Mouse (Mus musculus) MEL (cell line): ENCODE measurements around the gene C2cd2. TPM values are rescaled to one million over a fixed set of nuclear protein-coding genes. Genes with fewer than 3 reads are reported as not detected.

ENCODE experiments used
- DNase-seq: peaks from one replicate; pipeline ENCODE4 v3.0.0; 2011; ENCODE audit warnings: low read depth, low spot score
- H3K27ac ChIP-seq: 2 replicates; pipeline ENCODE4 v1.5.1; 2012; ENCODE audit warnings: low read depth, mild to moderate bottlenecking, control low read depth, low read length, moderate library complexity; ENCODE audit not compliant: control insufficient read depth
- H3K27me3 ChIP-seq, 2 experiments: fragments of 150-350 bp in 1 of 2; sonication (generic) in 1 of 2; 2 replicates each; pipeline ENCODE4 v1.6.1; 2012; ENCODE audit warnings: low read length in 2 of 2, mild to moderate bottlenecking in 2 of 2, improper control_type of control experiment in 1 of 2, moderate library complexity in 1 of 2; ENCODE audit not compliant: insufficient read depth in 2 of 2, control insufficient read depth in 1 of 2
- H3K36me3 ChIP-seq, 2 experiments: 2 replicates each; pipeline ENCODE4 v1.6.1; 2012 to 2014; ENCODE audit warnings: low read length in 2 of 2, improper control_type of control experiment in 1 of 2, inconsistent platforms in 1 of 2, mild to moderate bottlenecking in 1 of 2; ENCODE audit not compliant: insufficient read depth in 2 of 2, control insufficient read depth in 1 of 2
- H3K4me1 ChIP-seq, 2 experiments: fragments of 150-350 bp in 1 of 2; sonication (generic) in 1 of 2; 2 replicates each; pipeline ENCODE4 v1.6.1; 2012; ENCODE audit warnings: low read length in 2 of 2, improper control_type of control experiment in 1 of 2, mild to moderate bottlenecking in 1 of 2; ENCODE audit not compliant: insufficient read depth in 2 of 2, control insufficient read depth in 1 of 2
- H3K4me3 ChIP-seq, 2 experiments: fragments of 150-350 bp in 1 of 2; sonication (generic) in 1 of 2; 2 replicates each; pipeline ENCODE4 v1.5.1; 2012; ENCODE audit warnings: low read depth in 2 of 2, low read length in 2 of 2, mild to moderate bottlenecking in 2 of 2, moderate library complexity in 2 of 2, control low read depth in 1 of 2, improper control_type of control experiment in 1 of 2; ENCODE audit not compliant: control insufficient read depth in 1 of 2, insufficient read depth in 1 of 2
- H3K79me2 ChIP-seq: 2 replicates; pipeline ENCODE4 v1.6.1; 2012; ENCODE audit warnings: mild to moderate bottlenecking, low read length, moderate library complexity; ENCODE audit not compliant: control insufficient read depth, poor library complexity, insufficient read depth
- H3K9ac ChIP-seq: 2 replicates; pipeline ENCODE4 v1.6.1; 2012; ENCODE audit warnings: low read depth, mild to moderate bottlenecking, control low read depth, low read length, moderate library complexity; ENCODE audit not compliant: control insufficient read depth, poor library complexity, severe bottlenecking
- H3K9me3 ChIP-seq: fragments of 150-350 bp; sonication (generic); replicated peaks from 2 replicates; pipeline ENCODE4 v1.6.1; 2012; ENCODE audit warnings: mild to moderate bottlenecking, low read length, improper control_type of control experiment, moderate library complexity; ENCODE audit not compliant: insufficient read depth
- CTCF ChIP-seq, 3 experiments: IDR thresholded peaks in 2 of 3; conservative IDR thresholded peaks in 1 of 3; 2 replicates each; pipeline ENCODE4 v1.5.1; 2011 to 2012; ENCODE audit warnings: low read length in 3 of 3, low read depth in 2 of 3, mild to moderate bottlenecking in 2 of 3, improper control_type of control experiment in 1 of 3, inconsistent platforms in 1 of 3, mixed read lengths in 1 of 3, moderate library complexity in 1 of 3; ENCODE audit not compliant: control insufficient read depth in 1 of 3, insufficient read depth in 1 of 3, poor library complexity in 1 of 3, severe bottlenecking in 1 of 3
- E2F4 ChIP-seq: IDR thresholded peaks from 2 replicates; pipeline ENCODE4 v1.6.1; 2011; ENCODE audit warnings: low read depth, low read length, improper control_type of control experiment, borderline replicate concordance
- EP300 ChIP-seq, 2 experiments: IDR thresholded peaks; 2 replicates each; pipeline ENCODE4 v1.6.1; 2011; ENCODE audit warnings: improper control_type of control experiment in 2 of 2, low read length in 2 of 2, low read depth in 1 of 2, mild to moderate bottlenecking in 1 of 2
- ETS1 ChIP-seq: IDR thresholded peaks from 2 replicates; pipeline ENCODE4 v1.6.1; 2012; ENCODE audit warnings: low read depth, mild to moderate bottlenecking, inconsistent platforms, low read length, improper control_type of control experiment, moderate library complexity
- GABPA ChIP-seq: IDR thresholded peaks from 2 replicates; pipeline ENCODE4 v1.6.1; 2012; ENCODE audit warnings: low read depth, mild to moderate bottlenecking, inconsistent platforms, low read length, improper control_type of control experiment, moderate library complexity
- GATA1 ChIP-seq: IDR thresholded peaks from 2 replicates; pipeline ENCODE4 v1.6.1; 2011; ENCODE audit warnings: low read depth, low read length, improper control_type of control experiment
- MXI1 ChIP-seq: IDR thresholded peaks from 2 replicates; pipeline ENCODE4 v1.6.1; 2011; ENCODE audit warnings: mild to moderate bottlenecking, low read depth, low read length, improper control_type of control experiment
- MYB ChIP-seq: IDR thresholded peaks from 2 replicates; pipeline ENCODE4 v1.6.1; 2011; ENCODE audit warnings: mild to moderate bottlenecking, low read depth, low read length, improper control_type of control experiment
- NRF1 ChIP-seq: IDR thresholded peaks from 2 replicates; pipeline ENCODE4 v1.6.1; 2014; ENCODE audit warnings: low read depth, mild to moderate bottlenecking, inconsistent platforms, low read length, improper control_type of control experiment, moderate library complexity; ENCODE audit not compliant: poor library complexity, insufficient read depth, severe bottlenecking
- POLR2AphosphoS2 ChIP-seq: IDR thresholded peaks from 2 replicates; pipeline ENCODE4 v1.6.1; 2011; ENCODE audit warnings: low read length, improper control_type of control experiment
- RAD21 ChIP-seq: IDR thresholded peaks from 2 replicates; pipeline ENCODE4 v1.6.1; 2011; ENCODE audit warnings: mild to moderate bottlenecking, low read depth, low read length, improper control_type of control experiment
- RCOR1 ChIP-seq: IDR thresholded peaks from 2 replicates; pipeline ENCODE4 v1.6.1; 2012; ENCODE audit warnings: low read depth, mild to moderate bottlenecking, inconsistent platforms, low read length, improper control_type of control experiment
- SMC3 ChIP-seq: IDR thresholded peaks from 2 replicates; pipeline ENCODE4 v1.6.1; 2011; ENCODE audit warnings: low read depth, low read length, improper control_type of control experiment
- TAL1 ChIP-seq: IDR thresholded peaks from 2 replicates; pipeline ENCODE4 v1.6.1; 2012; ENCODE audit warnings: mild to moderate bottlenecking, inconsistent platforms, low read length, moderate library complexity, mixed read lengths
- TBP ChIP-seq: IDR thresholded peaks from 2 replicates; pipeline ENCODE4 v1.8.0; 2011; ENCODE audit warnings: low read depth, low read length, improper control_type of control experiment
- TCF12 ChIP-seq: IDR thresholded peaks from 2 replicates; pipeline ENCODE4 v1.6.1; 2014; ENCODE audit warnings: low read depth, mild to moderate bottlenecking, inconsistent platforms, low read length, improper control_type of control experiment, moderate library complexity
- ZC3H11A ChIP-seq: IDR thresholded peaks from 2 replicates; pipeline ENCODE4 v1.6.1; 2012; ENCODE audit warnings: low read depth, mild to moderate bottlenecking, inconsistent platforms, low read length, improper control_type of control experiment
- ZKSCAN1 ChIP-seq: IDR thresholded peaks from 2 replicates; pipeline ENCODE4 v1.6.1; 2012; ENCODE audit warnings: low read depth, mild to moderate bottlenecking, inconsistent platforms, low read length, improper control_type of control experiment, moderate library complexity
- polyA plus RNA-seq, 2 experiments: library from polyadenylated mRNA; stranded (reverse) in 1 of 2; unstranded in 1 of 2; fragments of >175 nt in 1 of 2; fragments of >200 nt in 1 of 2; gene quantifications; 2 replicates each; pipeline versions ENCODE4 v1.2.1 to v1.2.4; 2012; ENCODE audit warnings: low replicate concordance in 2 of 2, low read depth in 1 of 2; ENCODE audit not compliant: insufficient read length in 2 of 2, insufficient read depth in 1 of 2, missing spikeins in 1 of 2
- total RNA-seq: library from RNA; depleted of rRNA; stranded (reverse); fragments of 300-350 nt; gene quantifications from 2 replicates; pipeline ENCODE4 v1.2.3, GENCODE M21; 2012

The C2cd2 gene
- total and polyA plus RNA-seq, 3 experiments = 8.9 to 20.7 TPM; not detected in 1

GRCm38 (mm10) chr16:97957626-97958025 lies 4.8 kb downstream of the C2cd2 start:
- Histone ChIP-seq H3K27ac (peak overlapping the region; percentile 59), H3K4me1 (peaks cover 20 to 26% of the 10 kb centered on the region in 2 experiments)

GRCm38 (mm10) chr16:97956011-97956410 lies 6.4 kb downstream of the C2cd2 start:
- H3K27me3 ChIP-seq = no peaks in the 10 kb centered on the region
- H3K9me3 ChIP-seq = no peaks in the 10 kb centered on the region
- no peak for DNase-seq
- no peak overlapping the region for H3K4me3 ChIP-seq
- TF ChIP-seq E2F4 (no peak), ZKSCAN1 (no peak), GATA1 (no peak)
- peaks cover 0 to 37% of the 10 kb centered on the region in 2 experiments; a peak in 3 of 4 replicates for H3K36me3 ChIP-seq
- H3K27ac ChIP-seq = no peak overlapping the region
- H3K4me1 ChIP-seq = peaks cover 17 to 26% of the 10 kb centered on the region in 2 experiments
- H3K79me2 ChIP-seq = 0 out of 2 replicates have a peak, but pooled peaks cover 2% of the 10 kb centered on the region
- H3K9ac ChIP-seq = no peak overlapping the region

More at GRCm38 (mm10) chr16:97957626-97958025, 4.8 kb downstream of the C2cd2 start:
- Histone ChIP-seq H3K27me3 (no peaks in the 10 kb centered on the region), H3K79me2 (peaks cover 9% of the 10 kb centered on the region), H3K4me3 (no peak overlapping the region)
- TF ChIP-seq TAL1 (peak; percentile 75), EP300 (IDR thresholded peaks at IDR 0.05; ENCODE audit: low read depth in 1 of 2, low read length in 2 of 2) (peak; percentile 44 to 59; a peak in 3 of 4 replicates), TBP (0 out of 2 replicates have a peak, but pooled peaks have one; percentile 25), POLR2AphosphoS2 (no peak), TCF12 (peak; percentile 38; the same call in 1 of the 2 replicates), ETS1 (peak; percentile 69), MYB (no peak), RCOR1 (peak; percentile 73; the same call in 1 of the 2 replicates), GABPA (no peak)
- TF ChIP-seq, all 39 proteins: peak for 6
- peaks cover 0 to 41% of the 10 kb centered on the region in 2 experiments; a peak in 3 of 4 replicates for H3K36me3 ChIP-seq
- peak; percentile 76 for DNase-seq
- H3K9me3 ChIP-seq = no peaks in the 10 kb centered on the region
- H3K9ac ChIP-seq = no peak overlapping the region

- H3K27ac ChIP-seq = no peak overlapping the region
- H3K36me3 ChIP-seq = peaks cover 0 to 13% of the 10 kb centered on the region in 2 experiments; a peak in 3 of 4 replicates
- H3K9me3 ChIP-seq = no peaks in the 10 kb centered on the region
- peak; percentile 31 for DNase-seq
- TF ChIP-seq MXI1 = no peak
- TF ChIP-seq NRF1 = no peak
- no peak for TF ChIP-seq CTCF (IDR thresholded peaks at IDR 0.05 in 2 of 3, conservative IDR thresholded peaks at IDR 0.05 in 1 of 3; ENCODE audit: control insufficient read depth in 1 of 3, insufficient read depth in 1 of 3, low read depth in 2 of 3, low read length in 3 of 3, poor library complexity in 1 of 3, severe bottlenecking in 1 of 3)
- TF ChIP-seq TAL1 = no peak
- TF ChIP-seq RAD21 = no peak
- no peak for TF ChIP-seq ETS1
- no peak for TF ChIP-seq SMC3
- no peak for TF ChIP-seq ZC3H11A
- no peak for TF ChIP-seq POLR2AphosphoS2
- peaks cover 4 to 8% of the 10 kb centered on the region in 2 experiments for H3K4me1 ChIP-seq
- no peaks in the 10 kb centered on the region for H3K79me2 ChIP-seq
- no peak overlapping the region for H3K9ac ChIP-seq
- H3K4me3 ChIP-seq = no peak overlapping the region
- H3K27me3 ChIP-seq = no peaks in the 10 kb centered on the region
These were observed 9.1 kb downstream of the C2cd2 start for GRCm38 (mm10) chr16:97953300-97953699.
